Mouse (Mus musculus) CH12.LX (cell line): ENCODE results near the gene Trmu. TPM values are rescaled to one million over a fixed set of nuclear protein-coding genes. Genes with fewer than 3 reads are reported as not detected.
"Not testable (repeated sequence)": the region's sequence is repeated elsewhere in the genome, so short reads cannot be mapped to it uniquely, and the experiment has no call there.

ENCODE experiments used
- DNase-seq: peaks from one replicate; pipeline ENCODE4 v3.0.0-alpha.2; 2013; ENCODE audit errors: extremely low read depth
- H3K27ac ChIP-seq: 2 replicates; pipeline ENCODE4 v1.5.1; 2012; ENCODE audit warnings: low read depth, mild to moderate bottlenecking, control low read depth, moderate library complexity; ENCODE audit not compliant: insufficient read depth
- H3K27me3 ChIP-seq: replicated peaks from 2 replicates; pipeline ENCODE3; 2012; ENCODE audit warnings: inconsistent platforms
- H3K36me3 ChIP-seq, 2 experiments: replicated peaks in 1 of 2; 2 replicates each; pipeline versions ENCODE3 to v1.6.1; 2012; ENCODE audit warnings: inconsistent platforms in 1 of 2, low read length in 1 of 2, mild to moderate bottlenecking in 1 of 2, mixed read lengths in 1 of 2, moderate library complexity in 1 of 2; ENCODE audit not compliant: control insufficient read depth in 1 of 2, insufficient read depth in 1 of 2
- H3K4me1 ChIP-seq, 2 experiments: 2 replicates each; pipeline ENCODE4 v1.6.1; 2012; ENCODE audit warnings: inconsistent platforms in 1 of 2, moderate library complexity in 1 of 2; ENCODE audit not compliant: insufficient read depth in 2 of 2, control insufficient read depth in 1 of 2
- H3K4me2 ChIP-seq: 2 replicates; pipeline ENCODE4 v1.6.1; 2012; ENCODE audit warnings: low read depth, mild to moderate bottlenecking, control low read depth; ENCODE audit not compliant: poor library complexity, insufficient read depth, severe bottlenecking
- H3K4me3 ChIP-seq, 3 experiments: fragments of 150-350 bp in 1 of 3; sonication (generic) in 1 of 3; replicated peaks in 1 of 3; 2 replicates each; pipeline versions ENCODE3 to v1.5.1; 2011 to 2012; ENCODE audit warnings: low read depth in 2 of 3, low read length in 2 of 3, mild to moderate bottlenecking in 2 of 3, moderate library complexity in 2 of 3, control low read depth in 1 of 3, improper control_type of control experiment in 1 of 3, inconsistent platforms in 1 of 3, mixed read lengths in 1 of 3; ENCODE audit not compliant: poor library complexity in 1 of 3
- H3K79me2 ChIP-seq: replicated peaks from 2 replicates; pipeline ENCODE4 v1.6.1; 2012; ENCODE audit warnings: mild to moderate bottlenecking, moderate library complexity; ENCODE audit not compliant: control insufficient read depth, poor library complexity, insufficient read depth, severe bottlenecking; ENCODE audit errors: extremely low read depth
- H3K9ac ChIP-seq: 2 replicates; pipeline ENCODE4 v1.6.1; 2012; ENCODE audit warnings: low read depth, mild to moderate bottlenecking, control low read depth, moderate library complexity; ENCODE audit not compliant: insufficient read depth
- H3K9me3 ChIP-seq: replicated peaks from 2 replicates; pipeline ENCODE3; 2012; ENCODE audit warnings: low read length, inconsistent platforms, mixed read lengths
- CHD1 ChIP-seq: IDR thresholded peaks from 2 replicates; pipeline ENCODE4 v1.6.1; 2012; ENCODE audit warnings: low read depth, low read length, improper control_type of control experiment, inconsistent platforms
- CTCF ChIP-seq, 2 experiments: IDR thresholded peaks in 1 of 2; conservative IDR thresholded peaks in 1 of 2; 2 replicates each; pipeline ENCODE4 v1.5.1; 2011 to 2012; ENCODE audit warnings: low read depth in 2 of 2, low read length in 2 of 2, improper control_type of control experiment in 1 of 2, inconsistent platforms in 1 of 2, mild to moderate bottlenecking in 1 of 2, moderate library complexity in 1 of 2
- E2F4 ChIP-seq: IDR thresholded peaks from 2 replicates; pipeline ENCODE4 v1.6.1; 2011; ENCODE audit warnings: low read depth, low read length, improper control_type of control experiment; ENCODE audit not compliant: insufficient replicate concordance
- KAT2A ChIP-seq: IDR thresholded peaks from 2 replicates; pipeline ENCODE4 v1.6.1; 2012; ENCODE audit warnings: low read length, improper control_type of control experiment, inconsistent platforms; ENCODE audit not compliant: insufficient replicate concordance
- MAFK ChIP-seq: IDR thresholded peaks from 2 replicates; pipeline ENCODE4 v1.6.1; 2011; ENCODE audit warnings: low read length, improper control_type of control experiment; ENCODE audit not compliant: insufficient replicate concordance
- MAX ChIP-seq: IDR thresholded peaks from 2 replicates; pipeline ENCODE4 v1.6.1; 2011; ENCODE audit warnings: low read length, improper control_type of control experiment
- MAZ ChIP-seq: IDR thresholded peaks from 2 replicates; pipeline ENCODE4 v1.6.1; 2012; ENCODE audit warnings: low read depth, mild to moderate bottlenecking, inconsistent platforms, low read length, improper control_type of control experiment, moderate library complexity
- MXI1 ChIP-seq: IDR thresholded peaks from 2 replicates; pipeline ENCODE4 v1.6.1; 2011; ENCODE audit warnings: mild to moderate bottlenecking, low read depth, low read length, improper control_type of control experiment
- MYC ChIP-seq: IDR thresholded peaks from 2 replicates; pipeline ENCODE4 v1.6.1; 2011; ENCODE audit warnings: low read depth, mild to moderate bottlenecking, improper control_type of control experiment, low read length
- RAD21 ChIP-seq: IDR thresholded peaks from 2 replicates; pipeline ENCODE4 v1.6.1; 2011; ENCODE audit warnings: low read depth, mild to moderate bottlenecking, low read length, improper control_type of control experiment, moderate library complexity
- SIN3A ChIP-seq: IDR thresholded peaks from 2 replicates; pipeline ENCODE4 v1.6.1; 2012; ENCODE audit warnings: low read length, improper control_type of control experiment, inconsistent platforms
- SMC3 ChIP-seq: IDR thresholded peaks from 2 replicates; pipeline ENCODE4 v1.6.1; 2011; ENCODE audit warnings: low read depth, low read length, improper control_type of control experiment
- TBP ChIP-seq: conservative IDR thresholded peaks from 2 replicates; pipeline ENCODE4 v1.6.1; 2011; ENCODE audit warnings: low read depth, low read length, improper control_type of control experiment
- USF1 ChIP-seq: IDR thresholded peaks from 2 replicates; pipeline ENCODE4 v1.6.1; 2014; ENCODE audit warnings: low read depth, mild to moderate bottlenecking, inconsistent platforms, low read length, improper control_type of control experiment
- ZC3H11A ChIP-seq: IDR thresholded peaks from 2 replicates; pipeline ENCODE4 v1.6.1; 2012; ENCODE audit warnings: low read depth, mild to moderate bottlenecking, inconsistent platforms, low read length, improper control_type of control experiment
- ZNF384 ChIP-seq: IDR thresholded peaks from 2 replicates; pipeline ENCODE4 v1.6.1; 2012; ENCODE audit warnings: low read depth, low read length, improper control_type of control experiment, inconsistent platforms
- dilution Hi-C: fragments of 300-500 bp; cut with MboI; formaldehyde crosslinking; loops from 2 replicates; pipeline ENCODE4 v1.14.3; 2020; ENCODE audit warnings: low sequenced_read_pairs; ENCODE audit not compliant: extremely low pct_unique_long_range_greater_than_20kb, extremely low pct_ligation_motif_present
- in situ Hi-C: fragments of 300-500 bp; cut with MboI; formaldehyde crosslinking; loops from 3 replicates; pipeline ENCODE4 v1.14.3; 2019; ENCODE audit warnings: low sequenced_read_pairs, low pct_ligation_motif_present, low pct_unique_long_range_greater_than_20kb, mixed read lengths
- polyA plus RNA-seq: library from polyadenylated mRNA; unstranded; fragments of >175 nt; gene quantifications from 2 replicates; pipeline ENCODE4 v1.2.1, GENCODE M21; 2012; ENCODE audit warnings: low read depth; ENCODE audit not compliant: insufficient read length
- total RNA-seq, 2 experiments: library from RNA; depleted of rRNA; stranded (reverse); fragments of 300-350 nt in 1 of 2; fragments of >200 nt in 1 of 2; gene quantifications; 2 replicates each; pipeline ENCODE4 v1.2.3; 2012 to 2014

Trmu gene
- total and polyA plus RNA-seq, 3 experiments, result 20.2 to 26.4 (median 24.9) TPM

- Histone ChIP-seq H3K36me3 (peaks cover 83 to 94% of the 10 kb centered on the region in 2 experiments), H3K4me1 (peaks cover 0 to 19% of the 10 kb centered on the region in 2 experiments; a peak in 2 of 4 replicates), H3K79me2 (peaks cover 20% of the 10 kb centered on the region)
- H3K9ac ChIP-seq, H3K9me3 ChIP-seq, DNase-seq, in situ Hi-C loops, H3K27ac ChIP-seq, H3K27me3 ChIP-seq, H3K4me2 ChIP-seq, dilution Hi-C loops, H3K4me3 ChIP-seq: not testable (repeated sequence)
Observed at GRCm38 (mm10) chr15:85865913-85866312, 13.2 kb upstream of the Trmu start.

GRCm38 (mm10) chr15:85867696-85868095 lies 11.4 kb upstream of the Trmu start:
- Histone ChIP-seq H3K4me1 (0 out of 4 replicates have a peak, but pooled peaks cover 0 to 3% of the 10 kb centered on the region in 2 experiments), H3K9me3 (no peaks in the 10 kb centered on the region), H3K27ac (no peak overlapping the region), H3K27me3 (no peaks in the 10 kb centered on the region), H3K4me3 (no peak overlapping the region), H3K79me2 (peaks cover 3% of the 10 kb centered on the region; the same call in 1 of the 2 replicates), H3K36me3 (peaks cover 91 to 95% of the 10 kb centered on the region in 2 experiments), H3K4me2 (no peak overlapping the region), H3K9ac (no peak overlapping the region)
- in situ Hi-C loops, result no loop called here
- peak; percentile 73 for DNase-seq
- no peak for TF ChIP-seq KAT2A
- TF ChIP-seq ZNF384, result no peak
- TF ChIP-seq MAZ, result no peak
- peak; percentile 87 for TF ChIP-seq CTCF (conservative IDR thresholded peaks at IDR 0.05 in 1 of 2, IDR thresholded peaks at IDR 0.05 in 1 of 2; ENCODE audit: low read depth in 2 of 2, low read length in 2 of 2)
- TF ChIP-seq MXI1, result no peak
- TF ChIP-seq CHD1, result no peak
- TF ChIP-seq USF1, result no peak
- peak; percentile 67 for TF ChIP-seq SMC3
- TF ChIP-seq RAD21, result peak; percentile 73
- TF ChIP-seq MYC, result no peak
- no peak for TF ChIP-seq E2F4
- no peak for TF ChIP-seq SIN3A
- no peak for TF ChIP-seq MAFK
- TF ChIP-seq MAX, result no peak
- no peak for TF ChIP-seq TBP
- TF ChIP-seq ZC3H11A, result no peak
- dilution Hi-C loops, result no loop called here
